Mouse (Mus musculus) CH12.LX (cell line): ENCODE data around the gene Spen. TPM values are rescaled to one million over a fixed set of nuclear protein-coding genes. Genes with fewer than 3 reads are reported as not detected.

ENCODE experiments used
- DNase-seq: peaks from one replicate; pipeline ENCODE4 v3.0.0-alpha.2; 2013; ENCODE audit errors: extremely low read depth
- H3K27ac ChIP-seq: 2 replicates; pipeline ENCODE4 v1.5.1; 2012; ENCODE audit warnings: low read depth, mild to moderate bottlenecking, control low read depth, moderate library complexity; ENCODE audit not compliant: insufficient read depth
- H3K27me3 ChIP-seq: replicated peaks from 2 replicates; pipeline ENCODE3; 2012; ENCODE audit warnings: inconsistent platforms
- H3K36me3 ChIP-seq, 2 experiments: replicated peaks in 1 of 2; 2 replicates each; pipeline versions ENCODE3 to v1.6.1; 2012; ENCODE audit warnings: inconsistent platforms in 1 of 2, low read length in 1 of 2, mild to moderate bottlenecking in 1 of 2, mixed read lengths in 1 of 2, moderate library complexity in 1 of 2; ENCODE audit not compliant: control insufficient read depth in 1 of 2, insufficient read depth in 1 of 2
- H3K4me1 ChIP-seq, 2 experiments: 2 replicates each; pipeline ENCODE4 v1.6.1; 2012; ENCODE audit warnings: inconsistent platforms in 1 of 2, moderate library complexity in 1 of 2; ENCODE audit not compliant: insufficient read depth in 2 of 2, control insufficient read depth in 1 of 2
- H3K4me2 ChIP-seq: 2 replicates; pipeline ENCODE4 v1.6.1; 2012; ENCODE audit warnings: low read depth, mild to moderate bottlenecking, control low read depth; ENCODE audit not compliant: poor library complexity, insufficient read depth, severe bottlenecking
- H3K4me3 ChIP-seq, 3 experiments: fragments of 150-350 bp in 1 of 3; sonication (generic) in 1 of 3; replicated peaks in 1 of 3; 2 replicates each; pipeline versions ENCODE3 to v1.5.1; 2011 to 2012; ENCODE audit warnings: low read depth in 2 of 3, low read length in 2 of 3, mild to moderate bottlenecking in 2 of 3, moderate library complexity in 2 of 3, control low read depth in 1 of 3, improper control_type of control experiment in 1 of 3, inconsistent platforms in 1 of 3, mixed read lengths in 1 of 3; ENCODE audit not compliant: poor library complexity in 1 of 3
- H3K79me2 ChIP-seq: replicated peaks from 2 replicates; pipeline ENCODE4 v1.6.1; 2012; ENCODE audit warnings: mild to moderate bottlenecking, moderate library complexity; ENCODE audit not compliant: control insufficient read depth, poor library complexity, insufficient read depth, severe bottlenecking; ENCODE audit errors: extremely low read depth
- H3K9ac ChIP-seq: 2 replicates; pipeline ENCODE4 v1.6.1; 2012; ENCODE audit warnings: low read depth, mild to moderate bottlenecking, control low read depth, moderate library complexity; ENCODE audit not compliant: insufficient read depth
- H3K9me3 ChIP-seq: replicated peaks from 2 replicates; pipeline ENCODE3; 2012; ENCODE audit warnings: low read length, inconsistent platforms, mixed read lengths
- BHLHE40 ChIP-seq: IDR thresholded peaks from 2 replicates; pipeline ENCODE4 v1.6.1; 2011; ENCODE audit warnings: mild to moderate bottlenecking, low read depth, low read length, improper control_type of control experiment
- CHD1 ChIP-seq: IDR thresholded peaks from 2 replicates; pipeline ENCODE4 v1.6.1; 2012; ENCODE audit warnings: low read depth, low read length, improper control_type of control experiment, inconsistent platforms
- CHD2 ChIP-seq: IDR thresholded peaks from 2 replicates; pipeline ENCODE4 v1.6.1; 2011; ENCODE audit warnings: low read length, improper control_type of control experiment
- CTCF ChIP-seq, 2 experiments: IDR thresholded peaks in 1 of 2; conservative IDR thresholded peaks in 1 of 2; 2 replicates each; pipeline ENCODE4 v1.5.1; 2011 to 2012; ENCODE audit warnings: low read depth in 2 of 2, low read length in 2 of 2, improper control_type of control experiment in 1 of 2, inconsistent platforms in 1 of 2, mild to moderate bottlenecking in 1 of 2, moderate library complexity in 1 of 2
- ELF1 ChIP-seq: IDR thresholded peaks from 2 replicates; pipeline ENCODE4 v1.6.1; 2014; ENCODE audit warnings: low read depth, mild to moderate bottlenecking, inconsistent platforms, low read length, improper control_type of control experiment
- ETS1 ChIP-seq: conservative IDR thresholded peaks from 2 replicates; pipeline ENCODE4 v1.6.1; 2012; ENCODE audit warnings: low read depth, mild to moderate bottlenecking, inconsistent platforms, low read length, improper control_type of control experiment, moderate library complexity
- IRF4 ChIP-seq: IDR thresholded peaks from 2 replicates; pipeline ENCODE4 v1.6.1; 2014; ENCODE audit warnings: low read depth, mild to moderate bottlenecking, inconsistent platforms, low read length, improper control_type of control experiment
- KAT2A ChIP-seq: IDR thresholded peaks from 2 replicates; pipeline ENCODE4 v1.6.1; 2012; ENCODE audit warnings: low read length, improper control_type of control experiment, inconsistent platforms; ENCODE audit not compliant: insufficient replicate concordance
- MAFK ChIP-seq: IDR thresholded peaks from 2 replicates; pipeline ENCODE4 v1.6.1; 2011; ENCODE audit warnings: low read length, improper control_type of control experiment; ENCODE audit not compliant: insufficient replicate concordance
- MAZ ChIP-seq: IDR thresholded peaks from 2 replicates; pipeline ENCODE4 v1.6.1; 2012; ENCODE audit warnings: low read depth, mild to moderate bottlenecking, inconsistent platforms, low read length, improper control_type of control experiment, moderate library complexity
- MYC ChIP-seq: IDR thresholded peaks from 2 replicates; pipeline ENCODE4 v1.6.1; 2011; ENCODE audit warnings: low read depth, mild to moderate bottlenecking, improper control_type of control experiment, low read length
- NRF1 ChIP-seq: IDR thresholded peaks from 2 replicates; pipeline ENCODE4 v1.6.1; 2014; ENCODE audit warnings: low read depth, mild to moderate bottlenecking, inconsistent platforms, low read length, improper control_type of control experiment, moderate library complexity
- SIN3A ChIP-seq: IDR thresholded peaks from 2 replicates; pipeline ENCODE4 v1.6.1; 2012; ENCODE audit warnings: low read length, improper control_type of control experiment, inconsistent platforms
- TBP ChIP-seq: conservative IDR thresholded peaks from 2 replicates; pipeline ENCODE4 v1.6.1; 2011; ENCODE audit warnings: low read depth, low read length, improper control_type of control experiment
- TCF12 ChIP-seq: IDR thresholded peaks from 2 replicates; pipeline ENCODE4 v1.6.1; 2014; ENCODE audit warnings: low read depth, mild to moderate bottlenecking, inconsistent platforms, low read length, improper control_type of control experiment
- UBTF ChIP-seq: IDR thresholded peaks from 2 replicates; pipeline ENCODE4 v1.6.1; 2012; ENCODE audit warnings: low read depth, mild to moderate bottlenecking, inconsistent platforms, low read length, improper control_type of control experiment, moderate library complexity
- ZNF384 ChIP-seq: IDR thresholded peaks from 2 replicates; pipeline ENCODE4 v1.6.1; 2012; ENCODE audit warnings: low read depth, low read length, improper control_type of control experiment, inconsistent platforms
- dilution Hi-C: fragments of 300-500 bp; cut with MboI; formaldehyde crosslinking; loops from 2 replicates; pipeline ENCODE4 v1.14.3; 2020; ENCODE audit warnings: low sequenced_read_pairs; ENCODE audit not compliant: extremely low pct_unique_long_range_greater_than_20kb, extremely low pct_ligation_motif_present
- in situ Hi-C: fragments of 300-500 bp; cut with MboI; formaldehyde crosslinking; loops from 3 replicates; pipeline ENCODE4 v1.14.3; 2019; ENCODE audit warnings: low sequenced_read_pairs, low pct_ligation_motif_present, low pct_unique_long_range_greater_than_20kb, mixed read lengths
- polyA plus RNA-seq: library from polyadenylated mRNA; unstranded; fragments of >175 nt; gene quantifications from 2 replicates; pipeline ENCODE4 v1.2.1, GENCODE M21; 2012; ENCODE audit warnings: low read depth; ENCODE audit not compliant: insufficient read length
- total RNA-seq, 2 experiments: library from RNA; depleted of rRNA; stranded (reverse); fragments of 300-350 nt in 1 of 2; fragments of >200 nt in 1 of 2; gene quantifications; 2 replicates each; pipeline ENCODE4 v1.2.3; 2012 to 2014

Spen gene
- total and polyA plus RNA-seq, 3 experiments, result 4.0 to 21.6 (median 10.2) TPM

DNA sequence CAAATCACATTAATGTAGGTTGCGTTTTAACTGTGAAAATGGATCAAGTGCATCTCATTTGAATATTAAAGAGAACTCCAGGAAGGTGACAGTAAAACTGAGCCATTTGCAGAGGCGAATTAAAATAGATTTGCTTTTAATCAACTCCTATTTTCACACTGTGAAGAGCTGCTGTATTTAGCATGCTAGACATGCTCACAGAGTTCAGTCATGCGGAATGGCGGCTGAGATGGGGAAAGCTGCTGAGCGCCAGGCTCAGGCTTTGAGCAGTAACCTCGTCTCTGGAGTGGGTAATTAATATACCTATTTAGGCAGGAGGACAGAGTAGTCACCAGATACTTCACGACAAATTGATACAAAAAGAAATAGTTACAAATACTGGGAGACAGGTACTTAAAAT is 3.5 kb upstream of the Spen start:
- TF ChIP-seq BHLHE40 (peak; percentile 50), ELF1 (no peak), MAFK (no peak)
- Histone ChIP-seq H3K4me2 (peak overlapping the region; percentile 1; the same call in 1 of the 2 replicates), H3K27ac (no peak overlapping the region), H3K36me3 (no peaks in the 10 kb centered on the region), H3K4me1 (peaks cover 4 to 32% of the 10 kb centered on the region in 2 experiments; a peak in 2 of 4 replicates), H3K79me2 (peaks cover 12% of the 10 kb centered on the region), H3K27me3 (no peaks in the 10 kb centered on the region), H3K9me3 (no peaks in the 10 kb centered on the region), H3K4me3 (no peak overlapping the region), H3K9ac (no peak overlapping the region)
- in situ Hi-C loops, result no loop called here
- dilution Hi-C loops, result no loop called here
- DNase-seq, result no peak

DNA sequence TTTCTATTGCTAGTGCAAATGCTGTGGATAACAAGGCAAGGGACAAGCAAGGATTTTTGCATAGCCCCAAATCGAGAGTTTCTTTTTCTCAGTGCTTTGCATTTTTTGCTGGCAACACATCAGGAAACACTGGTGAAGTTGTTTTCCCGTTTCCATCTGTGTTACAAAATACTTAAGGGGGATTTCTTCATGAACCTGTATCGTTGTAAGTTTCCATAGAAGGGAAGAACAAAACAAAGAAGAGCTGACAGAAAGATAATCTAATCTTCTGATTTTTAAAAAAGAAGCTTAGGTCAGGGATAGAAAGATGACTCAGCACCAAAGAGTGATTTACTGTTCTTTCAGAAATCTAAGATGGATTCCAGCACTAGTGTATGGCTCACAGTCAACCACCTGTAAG is 2.4 kb upstream of the Spen start:
- dilution Hi-C loops (no loop called here), in situ Hi-C loops (no loop called here)
- Histone ChIP-seq H3K9me3 (no peaks in the 10 kb centered on the region), H3K4me1 (peaks cover 4 to 36% of the 10 kb centered on the region in 2 experiments; a peak in 2 of 4 replicates), H3K9ac (peak overlapping the region; percentile 50; the same call in 1 of the 2 replicates), H3K36me3 (no peaks in the 10 kb centered on the region), H3K4me2 (peak overlapping the region; percentile 79), H3K79me2 (peaks cover 22% of the 10 kb centered on the region), H3K4me3 (peak overlapping the region in 1 of 3 experiments; percentile 15), H3K27ac (peak overlapping the region; percentile 90)
- DNase-seq, result no peak
- TF ChIP-seq IRF4 (0 out of 2 replicates have a peak, but pooled peaks have one; percentile 18), TBP (0 out of 2 replicates have a peak, but pooled peaks have one; percentile 17), CHD2 (no peak), MAFK (peak; percentile 81; the same call in 1 of the 2 replicates), MAZ (no peak), NRF1 (no peak)
- TF ChIP-seq, all 38 proteins: peak for 3
- H3K27me3 ChIP-seq, result no peaks in the 10 kb centered on the region

DNA sequence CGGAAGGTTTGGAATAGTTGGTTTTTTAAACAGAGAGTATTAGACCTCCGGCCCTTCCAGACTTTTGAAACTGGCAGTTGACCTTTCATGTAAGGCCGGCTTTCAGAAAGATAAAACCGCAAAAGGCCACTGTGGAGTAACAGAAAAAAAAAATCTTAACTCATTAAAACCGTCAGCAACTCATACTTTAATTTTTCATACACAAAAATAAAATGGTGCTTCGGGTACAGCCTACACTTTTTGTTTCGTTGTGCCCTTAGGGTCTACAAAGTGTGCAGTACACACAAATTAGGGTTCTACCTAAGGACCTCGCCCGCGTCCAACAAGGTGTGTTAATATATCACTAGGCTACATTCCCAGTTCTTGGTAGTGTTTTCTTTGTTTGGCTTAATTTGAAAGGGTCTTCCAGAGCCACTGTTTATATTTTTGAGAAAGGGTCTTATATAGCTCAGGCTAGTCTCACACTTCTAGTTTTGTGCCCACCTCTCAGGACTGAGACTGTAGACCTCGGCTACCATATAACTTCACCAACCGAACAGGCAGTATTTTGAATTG is 893 bp upstream of the Spen start:
- peak overlapping the region; percentile 86 for H3K27ac ChIP-seq
- no peaks in the 10 kb centered on the region for H3K9me3 ChIP-seq
- peak overlapping the region; percentile 97 for H3K4me2 ChIP-seq
- H3K27me3 ChIP-seq, result no peaks in the 10 kb centered on the region
- dilution Hi-C loops (no loop called here), in situ Hi-C loops (no loop called here)
- no peak for DNase-seq
- TF ChIP-seq TBP, result no peak
- TF ChIP-seq TCF12, result no peak
- no peak for TF ChIP-seq BHLHE40
- 0 out of 2 replicates have a peak, but pooled peaks have one; percentile 78 for TF ChIP-seq CHD1
- peak; percentile 54 for TF ChIP-seq ZNF384
- no peak for TF ChIP-seq CTCF (conservative IDR thresholded peaks at IDR 0.05 in 1 of 2, IDR thresholded peaks at IDR 0.05 in 1 of 2; ENCODE audit: low read depth in 2 of 2, low read length in 2 of 2)
- no peak for TF ChIP-seq CHD2
- TF ChIP-seq UBTF, result no peak
- TF ChIP-seq SIN3A, result no peak
- TF ChIP-seq MYC, result no peak
- no peak for TF ChIP-seq ETS1
- 0 out of 2 replicates have a peak, but pooled peaks have one; percentile 3 for TF ChIP-seq KAT2A
- peak overlapping the region; percentile 51 to 68 (median 57) for H3K4me3 ChIP-seq
- no peaks in the 10 kb centered on the region for H3K36me3 ChIP-seq
- H3K79me2 ChIP-seq, result peaks cover 24% of the 10 kb centered on the region
- peaks cover 4 to 41% of the 10 kb centered on the region in 2 experiments; a peak in 2 of 4 replicates for H3K4me1 ChIP-seq
- H3K9ac ChIP-seq, result peak overlapping the region; percentile 62
